Mouse (Mus musculus) myocyte (in vitro differentiated cells): Measurements from ENCODE around the gene Eid2b. TPM values are rescaled to one million over a fixed set of nuclear protein-coding genes. Genes with fewer than 3 reads are reported as not detected.

Experiments used
- H3K27me3 ChIP-seq: one replicate; pipeline ENCODE4 v1.6.1; 2011; ENCODE audit not compliant: control insufficient read depth, insufficient read depth, insufficient read length
- H3K36me3 ChIP-seq: one replicate; pipeline ENCODE4 v1.6.1; 2011; ENCODE audit not compliant: control insufficient read depth, insufficient read depth
- H3K4me2 ChIP-seq: one replicate; pipeline ENCODE4 v1.6.1; 2011; ENCODE audit warnings: low read depth, control low read depth
- H3K4me3 ChIP-seq: one replicate; pipeline ENCODE4 v1.5.1; 2011; ENCODE audit warnings: mild to moderate bottlenecking, control low read depth, moderate library complexity
- H3K79me2 ChIP-seq: one replicate; pipeline ENCODE4 v1.6.1; 2011; ENCODE audit not compliant: control insufficient read depth, insufficient read depth
- H3ac ChIP-seq: one replicate; pipeline ENCODE4 v1.6.1; 2011; ENCODE audit not compliant: control insufficient read depth, insufficient read length
- CEBPB ChIP-seq: IDR thresholded peaks from 2 replicates; pipeline ENCODE4 v1.6.1; 2011; ENCODE audit warnings: mild to moderate bottlenecking, moderate library complexity; ENCODE audit not compliant: poor library complexity, insufficient read depth, severe bottlenecking
- E2F4 ChIP-seq: IDR thresholded peaks from one replicate; pipeline ENCODE4 v1.6.1; 2011; ENCODE audit warnings: mild to moderate bottlenecking, control low read depth, moderate library complexity; ENCODE audit not compliant: insufficient read depth
- MAX ChIP-seq: IDR thresholded peaks from one replicate; pipeline ENCODE4 v1.6.1; 2011; ENCODE audit warnings: low read depth, mild to moderate bottlenecking, control low read depth
- MYOD1 ChIP-seq, 3 experiments: IDR thresholded peaks; one replicate each; pipeline ENCODE4 v1.6.1; 2011; ENCODE audit warnings: control low read depth in 2 of 3, low read depth in 2 of 3, mild to moderate bottlenecking in 2 of 3, moderate library complexity in 1 of 3; ENCODE audit not compliant: insufficient read length in 2 of 3, control insufficient read depth in 1 of 3
- MYOG ChIP-seq, 3 experiments: IDR thresholded peaks; one replicate each; pipeline ENCODE4 v1.6.1; 2011; ENCODE audit warnings: control low read depth in 2 of 3, low read depth in 2 of 3, mild to moderate bottlenecking in 2 of 3; ENCODE audit not compliant: insufficient read length in 2 of 3, control insufficient read depth in 1 of 3, insufficient read depth in 1 of 3
- POLR2A ChIP-seq: IDR thresholded peaks from one replicate; pipeline ENCODE4 v1.6.1; 2011; ENCODE audit warnings: low read depth, mild to moderate bottlenecking, control low read depth, moderate library complexity; ENCODE audit not compliant: insufficient read length
- POLR2AphosphoS2 ChIP-seq: IDR thresholded peaks from one replicate; pipeline ENCODE4 v1.6.1; 2011; ENCODE audit warnings: low read depth, control low read depth; ENCODE audit not compliant: insufficient read length
- REST ChIP-seq: IDR thresholded peaks from one replicate; pipeline ENCODE4 v1.6.1; 2011; ENCODE audit warnings: mild to moderate bottlenecking, control low read depth, moderate library complexity; ENCODE audit not compliant: insufficient read depth, insufficient read length
- SRF ChIP-seq: IDR thresholded peaks from one replicate; pipeline ENCODE4 v1.6.1; 2011; ENCODE audit warnings: low read depth; ENCODE audit not compliant: control insufficient read depth, insufficient read length
- TCF12 ChIP-seq: IDR thresholded peaks from one replicate; pipeline ENCODE4 v1.6.1; 2011; ENCODE audit warnings: mild to moderate bottlenecking, control low read depth; ENCODE audit not compliant: poor library complexity, insufficient read depth, severe bottlenecking
- TCF3 ChIP-seq: IDR thresholded peaks from one replicate; pipeline ENCODE4 v1.6.1; 2011; ENCODE audit warnings: low read depth, control low read depth; ENCODE audit not compliant: insufficient read length
- USF1 ChIP-seq: IDR thresholded peaks from one replicate; pipeline ENCODE4 v1.6.1; 2011; ENCODE audit warnings: low read depth, mild to moderate bottlenecking, control low read depth, moderate library complexity
- polyA plus RNA-seq: library from polyadenylated mRNA; unstranded; fragments of >200 nt; fragmentation: generic; extraction: Trizol; gene quantifications from one replicate; pipeline ENCODE4 v1.2.1, GENCODE M21; 2012; ENCODE audit warnings: missing spikeins

Gene Eid2b
- polyA plus RNA-seq, 1 experiment: 6.1 TPM

DNA sequence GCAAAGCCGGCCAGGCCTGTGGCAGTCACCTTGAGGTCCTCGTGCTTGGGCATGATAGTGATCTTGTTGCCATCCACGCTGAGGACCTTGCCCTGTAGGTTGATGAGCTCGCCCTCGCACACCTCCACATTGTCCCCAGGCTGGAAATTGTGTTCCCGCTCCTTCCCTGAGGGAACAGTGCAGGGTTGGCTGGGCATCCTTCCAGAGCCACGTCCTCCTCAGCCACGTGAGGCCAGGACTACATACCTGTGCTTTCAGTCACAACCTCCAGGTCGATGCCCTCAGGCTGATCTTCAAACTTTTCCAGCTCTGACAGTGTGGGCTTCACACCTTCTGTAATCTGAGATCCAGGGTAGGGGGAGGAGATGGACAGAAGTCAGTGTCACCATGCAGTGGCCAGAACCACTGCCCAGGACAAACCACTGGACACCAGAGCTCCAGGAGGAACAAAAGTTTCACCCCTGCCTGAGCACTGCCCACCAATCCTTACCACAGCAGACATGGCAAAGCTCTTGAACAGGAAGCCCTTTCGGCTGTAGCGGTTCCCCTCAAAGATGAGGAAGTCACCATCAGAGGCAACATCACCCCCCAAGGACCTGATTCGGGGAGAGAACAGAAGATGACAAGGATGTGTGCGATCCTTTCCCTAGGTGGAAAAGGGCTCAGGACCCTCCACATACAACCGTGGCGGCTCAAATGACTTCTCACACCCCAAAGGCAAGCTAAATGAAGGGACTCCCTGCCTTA lies 44.6 kb downstream of the Eid2b start:
- H3ac ChIP-seq: no peak overlapping the region
- H3K4me3 ChIP-seq: no peak overlapping the region
- no peaks in the 10 kb centered on the region for H3K27me3 ChIP-seq
- no peak overlapping the region for H3K4me2 ChIP-seq
- TF ChIP-seq REST (no peak), SRF (no peak), MAX (no peak), POLR2AphosphoS2 (no peak), USF1 (no peak), TCF12 (no peak), E2F4 (no peak), POLR2A (no peak)
- H3K36me3 ChIP-seq: peaks cover 50% of the 10 kb centered on the region
- no peaks in the 10 kb centered on the region for H3K79me2 ChIP-seq

DNA sequence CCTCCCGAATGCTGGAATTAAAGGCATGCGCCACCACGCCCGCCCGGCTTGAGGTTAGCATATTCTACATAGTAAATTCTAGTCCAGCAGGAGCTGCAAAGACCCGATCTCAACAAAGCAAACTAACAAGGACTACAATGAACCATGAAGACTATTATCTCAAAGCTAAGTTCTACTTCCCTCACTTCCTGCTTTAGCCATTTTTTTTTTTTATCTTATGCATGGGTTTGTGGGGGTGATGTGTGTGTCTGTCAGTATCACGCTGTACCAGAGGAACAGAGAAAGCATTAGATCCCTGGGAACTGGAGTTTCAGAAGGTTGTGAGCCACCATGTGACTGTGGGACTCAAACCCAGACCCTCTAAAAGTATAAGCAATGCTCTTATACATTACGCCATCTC lies 47.8 kb downstream of the Eid2b start:
- Histone ChIP-seq H3K79me2 (no peaks in the 10 kb centered on the region), H3ac (no peak overlapping the region), H3K36me3 (peaks cover 46% of the 10 kb centered on the region), H3K4me3 (no peak overlapping the region), H3K4me2 (no peak overlapping the region), H3K27me3 (no peaks in the 10 kb centered on the region)
- no peak for TF ChIP-seq SRF
- TF ChIP-seq MYOD1 (IDR thresholded peaks at IDR 0.05; ENCODE audit: control insufficient read depth in 1 of 3, insufficient read length in 2 of 3, low read depth in 2 of 3): no peak
- TF ChIP-seq TCF3: no peak
- TF ChIP-seq MAX: no peak
- TF ChIP-seq E2F4: no peak
- no peak for TF ChIP-seq TCF12
- no peak for TF ChIP-seq CEBPB
- no peak for TF ChIP-seq REST
- TF ChIP-seq USF1: no peak
- TF ChIP-seq POLR2AphosphoS2: no peak
- TF ChIP-seq MYOG (IDR thresholded peaks at IDR 0.05; ENCODE audit: control insufficient read depth in 1 of 3, insufficient read depth in 1 of 3, insufficient read length in 2 of 3, low read depth in 2 of 3): no peak
- no peak for TF ChIP-seq POLR2A

DNA sequence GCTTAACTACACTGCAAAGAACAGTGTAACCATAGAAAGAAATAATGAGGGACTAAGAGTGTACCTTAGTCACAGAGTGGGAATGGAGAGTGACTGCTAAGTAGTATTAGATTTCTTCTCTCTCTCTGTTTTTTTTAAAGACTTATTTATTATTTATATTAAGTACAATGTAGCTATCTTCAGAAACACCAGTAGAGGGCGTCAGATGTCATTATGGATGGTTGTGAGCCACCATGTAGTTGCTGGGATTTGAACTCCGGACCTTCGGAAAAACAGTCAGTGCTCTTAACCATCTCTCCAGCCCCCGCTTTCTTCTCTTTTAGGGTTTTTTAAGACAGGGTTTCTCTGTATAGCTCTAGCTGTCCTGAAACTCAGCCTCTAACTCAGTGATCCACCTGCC lies 48.9 kb downstream of the Eid2b start:
- H3ac ChIP-seq: no peak overlapping the region
- H3K79me2 ChIP-seq: peaks cover under 1% of the 10 kb centered on the region
- H3K4me2 ChIP-seq: no peak overlapping the region
- H3K27me3 ChIP-seq: no peaks in the 10 kb centered on the region
- TF ChIP-seq CEBPB (no peak), SRF (no peak), MAX (no peak), POLR2AphosphoS2 (no peak), MYOD1 (IDR thresholded peaks at IDR 0.05; ENCODE audit: control insufficient read depth in 1 of 3, insufficient read length in 2 of 3, low read depth in 2 of 3) (no peak), TCF12 (no peak), USF1 (no peak), TCF3 (no peak), E2F4 (no peak), MYOG (IDR thresholded peaks at IDR 0.05; ENCODE audit: control insufficient read depth in 1 of 3, insufficient read depth in 1 of 3, insufficient read length in 2 of 3, low read depth in 2 of 3) (no peak), REST (no peak), POLR2A (no peak)
- no peak overlapping the region for H3K4me3 ChIP-seq
- H3K36me3 ChIP-seq: peaks cover 39% of the 10 kb centered on the region

DNA sequence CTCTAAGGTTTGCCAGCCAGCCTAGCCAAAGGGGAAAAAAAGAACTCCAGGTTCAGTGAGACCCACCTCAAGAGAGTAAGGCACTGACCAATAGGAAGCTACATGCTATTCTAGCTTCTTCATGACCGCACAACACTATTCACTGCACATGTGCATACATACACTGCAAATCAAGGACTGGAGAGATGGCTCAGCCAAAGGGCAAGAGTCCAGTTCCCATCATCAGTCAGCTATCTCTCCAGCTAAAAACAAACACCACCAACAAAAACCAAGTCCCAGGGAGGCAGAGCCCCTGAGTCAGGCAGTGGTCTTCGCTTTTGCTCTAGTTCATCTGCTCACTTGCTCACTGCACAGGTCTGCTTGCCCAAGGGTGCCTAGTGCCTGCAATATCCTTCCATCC lies 50.7 kb downstream of the Eid2b start:
- TF ChIP-seq SRF (no peak), POLR2AphosphoS2 (no peak), POLR2A (no peak), E2F4 (no peak), CEBPB (no peak), USF1 (no peak), MAX (no peak), TCF12 (no peak), REST (no peak), MYOG (IDR thresholded peaks at IDR 0.05; ENCODE audit: control insufficient read depth in 1 of 3, insufficient read depth in 1 of 3, insufficient read length in 2 of 3, low read depth in 2 of 3) (no peak)
- Histone ChIP-seq H3ac (no peak overlapping the region), H3K36me3 (peaks cover 41% of the 10 kb centered on the region), H3K4me3 (no peak overlapping the region), H3K4me2 (no peak overlapping the region), H3K27me3 (no peaks in the 10 kb centered on the region), H3K79me2 (peaks cover 16% of the 10 kb centered on the region)

Other genes with a start within 250 kb of the Eid2b start
- 268 TPM for gene Psmc4, start 227.6 kb upstream of the Eid2b start, polyA plus RNA-seq
- gene Fcgbp, start 206.5 kb upstream of the Eid2b start, polyA plus RNA-seq: not detected
- 0.11 TPM for gene 9530053A07Rik, start 148.3 kb upstream of the Eid2b start, polyA plus RNA-seq
- gene Fbl, start 108.0 kb upstream of the Eid2b start, polyA plus RNA-seq: 155 TPM
- 25.1 TPM for gene Dyrk1b, start 98.3 kb upstream of the Eid2b start, polyA plus RNA-seq
- gene Eid2, start 9.9 kb upstream of the Eid2b start, polyA plus RNA-seq: 6.5 TPM
- gene Selenov, start 13.4 kb downstream of the Eid2b start, polyA plus RNA-seq: not detected
- gene Dll3, start 24.5 kb downstream of the Eid2b start, polyA plus RNA-seq: 0.02 TPM
- gene Timm50, start 34.3 kb downstream of the Eid2b start, polyA plus RNA-seq: 83.6 TPM
- gene Supt5, start 61.0 kb downstream of the Eid2b start, polyA plus RNA-seq: 84.2 TPM
- 4,542 TPM for gene Rps16, start 72.9 kb downstream of the Eid2b start, polyA plus RNA-seq
- 15.8 TPM for gene Plekhg2, start 94.9 kb downstream of the Eid2b start, polyA plus RNA-seq
- gene Zfp36, start 102.5 kb downstream of the Eid2b start, polyA plus RNA-seq: 7.5 TPM
- 34.2 TPM for gene Med29, start 115.0 kb downstream of the Eid2b start, polyA plus RNA-seq
- gene Paf1, start 115.2 kb downstream of the Eid2b start, polyA plus RNA-seq: 34.3 TPM
- not detected for gene Gmfg, start 159.7 kb downstream of the Eid2b start, polyA plus RNA-seq
- gene Lrfn1, start 174.2 kb downstream of the Eid2b start, polyA plus RNA-seq: not detected
- gene Ifnl2, start 232.7 kb downstream of the Eid2b start, polyA plus RNA-seq: not detected
- not detected for gene Ifnl3, start 245.1 kb downstream of the Eid2b start, polyA plus RNA-seq